Mouse (Mus musculus) heart, postnatal 0 days (tissue): ENCODE measurements around the gene Il33.

Source experiments
- CTCF ChIP-seq: IDR thresholded peaks from 2 replicates; pipeline ENCODE4 v1.5.1; 2016; ENCODE audit warnings: antibody characterized with exemption, control low read depth, low read depth
- EP300 ChIP-seq: IDR thresholded peaks from 2 replicates; pipeline ENCODE4 v1.6.1; 2016; ENCODE audit warnings: antibody characterized with exemption, low read depth

- TF ChIP-seq CTCF (no peak), EP300 (no peak)
Observed at GRCm38 (mm10) chr19:29952538-29952937, 27.6 kb downstream of the Il33 start.
